Mouse (Mus musculus) neural tube, embryonic 11.5 days (tissue): ENCODE results near the gene Cdc20. TPM values are rescaled to one million over a fixed set of nuclear protein-coding genes. Genes with fewer than 3 reads are reported as not detected.

Source experiments
- ATAC-seq: fragments of 200-750 bp; cut with Nextera tagmentation; 2 replicates; pipeline ENCODE4 v1.8.0; 2017; ENCODE audit warnings: moderate number of reproducible peaks, mild to moderate bottlenecking, moderate TSS enrichment, moderate library complexity; ENCODE audit not compliant: insufficient read depth, low FRiP score, low TSS enrichment
- DNase-seq: peaks from one replicate; pipeline ENCODE4 v3.0.0-alpha.2; 2015; ENCODE audit warnings: low spot score
- H3K27ac ChIP-seq: fragments of 300-500 bp; sonication (generic); 2 replicates; pipeline ENCODE4 v1.5.1; 2014; ENCODE audit warnings: low read depth, mild to moderate bottlenecking, low read length
- H3K27me3 ChIP-seq: fragments of 300-500 bp; sonication (generic); 2 replicates; pipeline ENCODE4 v1.6.1; 2014; ENCODE audit warnings: mild to moderate bottlenecking, low read length, mixed read lengths; ENCODE audit not compliant: control insufficient read depth, insufficient read depth
- H3K36me3 ChIP-seq: fragments of 300-500 bp; sonication (generic); 2 replicates; pipeline ENCODE4 v1.6.1; 2014; ENCODE audit warnings: mild to moderate bottlenecking, low read length, moderate library complexity, mixed read lengths; ENCODE audit not compliant: control insufficient read depth, insufficient read depth
- H3K4me1 ChIP-seq: fragments of 300-500 bp; sonication (generic); 2 replicates; pipeline ENCODE4 v1.6.1; 2014; ENCODE audit warnings: low read length, mixed read lengths; ENCODE audit not compliant: control insufficient read depth, insufficient read depth
- H3K4me2 ChIP-seq: fragments of 300-500 bp; sonication (generic); 2 replicates; pipeline ENCODE4 v1.6.1; 2014; ENCODE audit warnings: low read depth, mild to moderate bottlenecking, moderate library complexity
- H3K4me3 ChIP-seq: fragments of 300-500 bp; sonication (generic); 2 replicates; pipeline ENCODE4 v1.5.1; 2014; ENCODE audit warnings: low read depth, low read length
- H3K9ac ChIP-seq: fragments of 300-500 bp; sonication (generic); 2 replicates; pipeline ENCODE4 v1.6.1; 2014; ENCODE audit warnings: mild to moderate bottlenecking, low read length
- H3K9me3 ChIP-seq: fragments of 300-500 bp; sonication (generic); 2 replicates; pipeline ENCODE4 v1.6.1; 2016; ENCODE audit warnings: low read length; ENCODE audit not compliant: control insufficient read depth
- WGBS: fragments of 180-500 bp; shearing (Covaris S2); extraction: QIAGEN DNeasy Blood & Tissue Kit; methylation state at CpG from one replicate; pipeline ENCODE4 v1.1.7; 2014; 5-methylcytosine and 5-hydroxymethylcytosine counted together
- polyA plus RNA-seq: library from polyadenylated mRNA; unstranded; fragments of >200 nt; fragmentation: Nextera tagmentation; extraction: Ambion mirVana; gene quantifications from 2 replicates; pipeline ENCODE4 v1.2.1, GENCODE M21; 2014

Cdc20 gene
- polyA plus RNA-seq, 1 experiment from 2014 or later, result 290 TPM

DNA sequence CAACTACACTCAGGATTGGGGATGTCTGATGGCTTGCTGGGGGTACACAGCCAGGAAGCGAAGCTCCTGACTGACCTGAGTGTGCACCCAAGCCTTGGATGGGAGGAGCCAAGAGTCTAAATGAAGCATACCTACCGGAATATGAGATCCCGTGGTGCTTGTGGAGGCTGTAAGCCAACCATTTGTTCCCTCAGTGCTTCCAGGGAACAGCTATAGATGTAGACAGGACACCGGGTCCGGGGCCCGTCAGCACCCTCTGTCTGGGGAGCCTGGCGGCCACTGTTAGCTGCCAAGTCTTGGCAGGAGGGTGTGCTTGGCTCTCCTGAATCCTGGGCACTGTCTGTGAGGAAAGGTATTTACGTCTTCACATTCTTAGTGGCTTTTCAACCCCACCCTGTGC, 49.8 kb downstream of the Cdc20 start:
- Histone ChIP-seq H3K4me3 (no peak overlapping the region), H3K4me1 (no peaks in the 10 kb centered on the region), H3K27me3 (no peaks in the 10 kb centered on the region), H3K27ac (no peak overlapping the region), H3K36me3 (peaks cover 42% of the 10 kb centered on the region), H3K9me3 (no peaks in the 10 kb centered on the region), H3K4me2 (no peak overlapping the region), H3K9ac (no peak overlapping the region)
- no peak for ATAC-seq
- DNase-seq, result no peak
- WGBS, result 90% methylated on average over 8 of the region's 8 CpGs

DNA sequence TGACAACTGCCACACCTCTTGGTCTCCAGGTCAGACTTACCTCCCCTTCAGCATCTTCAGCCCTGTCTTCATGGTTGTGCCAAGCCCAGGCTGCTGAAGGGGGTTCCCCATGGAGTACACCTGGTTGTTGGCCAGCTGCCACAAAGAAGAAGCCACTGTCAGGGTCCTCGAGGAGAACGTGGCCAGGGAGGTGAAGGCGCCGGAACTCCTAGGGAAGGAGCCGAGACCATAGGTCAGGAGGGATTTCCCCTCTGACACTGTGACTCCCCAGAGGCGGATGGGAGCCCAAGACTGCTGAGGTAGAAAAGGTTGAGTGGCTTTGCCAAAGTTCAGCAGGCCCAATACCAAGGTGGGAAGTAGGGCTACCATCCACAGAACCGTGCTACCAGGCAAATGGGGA, 53.9 kb downstream of the Cdc20 start:
- DNase-seq (no peak), ATAC-seq (no peak)
- no peak overlapping the region for H3K9ac ChIP-seq
- no peaks in the 10 kb centered on the region for H3K4me1 ChIP-seq
- no peak overlapping the region for H3K4me3 ChIP-seq
- peaks cover 28% of the 10 kb centered on the region for H3K36me3 ChIP-seq
- WGBS, result 95% methylated on average over 7 of the region's 7 CpGs
- H3K4me2 ChIP-seq, result no peak overlapping the region
- H3K27ac ChIP-seq, result no peak overlapping the region
- H3K9me3 ChIP-seq, result no peaks in the 10 kb centered on the region
- no peaks in the 10 kb centered on the region for H3K27me3 ChIP-seq

Other genes starting within 250 kb of the Cdc20 start
- gene Ptprf, start 145.9 kb downstream of the Cdc20 start, polyA plus RNA-seq, result 68.9 and 80.1 TPM in 2 replicates
- gene Szt2, start 28.1 kb downstream of the Cdc20 start, polyA plus RNA-seq, result 11.3 and 11.6 TPM in 2 replicates
- gene Med8, start 28.0 kb downstream of the Cdc20 start, polyA plus RNA-seq, result 139 and 152 TPM in 2 replicates
- gene Elovl1, start 9.3 kb downstream of the Cdc20 start, polyA plus RNA-seq, result 42.3 and 48.7 TPM in 2 replicates
- 1.0 and 2.1 TPM in 2 replicates for gene Mpl, start 20.2 kb upstream of the Cdc20 start, polyA plus RNA-seq
- 14.5 and 14.8 TPM in 2 replicates for gene Tie1, start 52.7 kb upstream of the Cdc20 start, polyA plus RNA-seq
- gene 2610528J11Rik, start 89.6 kb upstream of the Cdc20 start, polyA plus RNA-seq, result 0.43 and 0.74 TPM in 2 replicates
- gene Tmem125, start 106.7 kb upstream of the Cdc20 start, polyA plus RNA-seq, result 0.66 TPM in 1 of 2 replicates, not detected in the other
- gene Cfap57, start 183.4 kb upstream of the Cdc20 start, polyA plus RNA-seq, result 0.47 and 0.48 TPM in 2 replicates
- gene Ebna1bp2, start 183.4 kb upstream of the Cdc20 start, polyA plus RNA-seq, result 165 and 170 TPM in 2 replicates
- not detected in 2 replicates for gene Olfr62, start 221.6 kb upstream of the Cdc20 start, polyA plus RNA-seq